Mouse (Mus musculus) adrenal gland, adult (tissue): ENCODE measurements at regions not wholly inside any gene's neighbourhood (a gene's known extent, or its start where the extent isn't known, plus 50 kb on each side); places are given as distances from the start of the nearest gene placed in this dataset.

ENCODE experiments used
- DNase-seq, 2 experiments: peaks; one replicate each; pipeline ENCODE4 v3.0.0; 2022 to 2023; ENCODE audit warnings: low spot score in 1 of 2; ENCODE audit not compliant: inconsistent age in 2 of 2

DNA sequence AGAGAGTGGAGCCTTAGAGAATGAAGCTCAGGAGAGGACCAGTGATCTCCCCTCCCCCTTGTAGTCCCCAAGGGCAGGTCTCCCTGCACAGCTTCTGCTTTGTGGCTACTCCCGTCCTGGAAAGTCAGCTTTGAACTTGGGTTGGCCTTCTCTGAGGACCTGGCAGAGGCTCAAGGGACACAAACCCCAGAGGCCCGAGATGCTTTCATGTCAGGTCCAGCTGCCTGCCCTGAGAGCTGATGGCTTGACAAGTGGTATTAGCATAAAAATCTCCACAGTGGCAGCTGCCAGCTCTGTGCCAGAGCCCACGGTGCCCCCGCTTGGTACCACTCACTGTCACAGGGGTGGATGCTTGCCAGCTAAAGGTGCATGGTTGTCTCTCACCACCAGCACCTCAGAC is 173.8 kb upstream of the Gm4791 start:
- DNase-seq, result no peak

DNA sequence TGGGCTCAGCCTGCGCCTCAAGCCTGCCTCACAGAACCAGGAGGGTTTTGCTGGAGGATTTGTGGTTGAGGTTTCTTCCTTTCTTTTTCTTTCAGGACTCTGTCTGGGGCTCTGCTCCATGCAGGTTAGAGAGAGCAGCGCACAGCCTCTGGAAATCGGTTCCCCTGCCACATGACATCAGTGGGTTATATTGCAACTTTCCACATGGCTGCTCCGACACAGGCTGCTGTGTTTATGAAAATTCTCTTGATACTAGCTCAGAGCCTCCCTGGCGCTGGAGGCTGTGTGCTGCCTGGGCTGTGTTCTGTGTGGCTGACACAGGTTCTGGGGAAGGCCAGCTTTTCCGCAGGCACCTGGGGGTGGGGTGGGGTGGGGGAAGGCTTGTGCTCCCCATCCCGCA is 178.7 kb upstream of the Gm4791 start:
- DNase-seq, result no peak

DNA sequence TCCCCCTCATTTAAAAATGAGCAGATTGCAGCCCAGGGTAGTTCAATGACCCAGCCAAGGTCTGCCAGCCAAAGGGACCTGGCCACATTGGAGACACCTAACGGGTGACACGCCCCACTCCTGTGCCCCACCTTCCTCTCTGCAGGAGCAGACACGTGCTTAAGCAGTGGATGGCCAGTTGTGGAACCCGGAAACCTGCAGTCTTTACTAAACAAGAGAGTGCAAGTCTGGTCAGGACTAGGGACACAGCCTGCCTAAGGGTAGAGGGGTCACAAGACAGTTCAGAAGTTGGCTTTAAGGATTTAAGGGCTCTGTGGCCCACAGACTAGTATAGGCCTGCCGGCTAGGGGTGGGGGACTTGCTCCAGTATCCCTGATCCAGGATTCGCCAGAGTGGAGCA is 179.2 kb upstream of the Gm4791 start:
- DNase-seq, result no peak

DNA sequence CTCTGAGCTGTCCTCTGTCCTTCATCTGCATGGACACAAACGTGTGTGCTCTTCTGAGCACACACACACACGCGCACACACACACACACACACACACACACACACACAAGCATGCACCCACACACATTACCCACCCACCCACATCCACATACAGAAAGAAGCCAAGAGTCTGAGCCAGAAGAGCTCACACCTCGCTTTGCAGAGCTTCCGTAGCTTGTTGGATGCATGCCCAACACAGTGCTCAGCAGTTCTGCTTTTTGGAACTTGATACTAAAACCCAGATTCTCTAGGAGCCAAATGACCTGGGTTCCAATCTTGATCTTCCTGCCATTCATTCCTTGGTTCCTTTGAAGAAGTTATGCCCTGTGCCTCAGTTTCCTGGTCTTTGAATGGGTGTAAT is 182.4 kb upstream of the Gm4791 start:
- DNase-seq, result no peak

DNA sequence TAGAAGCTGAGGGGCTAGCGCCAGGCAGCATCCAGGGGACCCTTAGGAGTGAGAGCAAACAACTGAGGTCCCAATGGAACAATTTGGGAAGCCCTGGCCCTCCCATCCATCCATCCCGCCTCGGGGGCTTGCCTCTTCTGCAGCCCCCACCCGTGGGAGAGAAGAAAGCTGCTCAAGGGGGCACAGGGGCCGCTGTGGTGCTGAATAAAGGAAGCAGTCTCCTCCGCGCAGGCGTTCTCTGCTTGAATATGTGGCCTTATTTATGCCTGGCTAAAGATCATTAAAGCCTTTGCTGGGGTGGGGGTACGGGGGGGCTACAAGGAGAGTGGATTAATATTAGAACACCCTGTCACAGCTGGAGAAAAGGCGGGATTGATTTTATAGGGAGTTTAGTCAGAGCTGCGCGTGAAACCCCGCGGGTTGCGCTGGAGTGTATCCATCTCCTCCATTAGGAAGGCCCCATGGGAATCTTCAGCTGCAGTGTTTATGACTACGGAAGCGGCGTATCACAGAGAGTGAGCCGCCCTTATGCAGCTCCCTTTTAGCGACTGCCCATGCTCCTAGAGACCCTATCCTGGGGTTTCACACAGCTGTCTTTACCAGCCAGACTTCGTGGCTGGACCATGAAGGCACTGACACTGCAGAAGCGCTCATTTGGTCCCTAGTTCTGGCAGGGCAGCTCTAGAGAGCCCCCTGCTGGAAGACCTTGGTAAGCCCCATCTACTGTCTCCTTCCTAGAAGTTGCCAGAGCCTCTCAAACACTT is 183.9 kb upstream of the Gm4791 start:
- DNase-seq, result peak; percentile 34 to 87

DNA sequence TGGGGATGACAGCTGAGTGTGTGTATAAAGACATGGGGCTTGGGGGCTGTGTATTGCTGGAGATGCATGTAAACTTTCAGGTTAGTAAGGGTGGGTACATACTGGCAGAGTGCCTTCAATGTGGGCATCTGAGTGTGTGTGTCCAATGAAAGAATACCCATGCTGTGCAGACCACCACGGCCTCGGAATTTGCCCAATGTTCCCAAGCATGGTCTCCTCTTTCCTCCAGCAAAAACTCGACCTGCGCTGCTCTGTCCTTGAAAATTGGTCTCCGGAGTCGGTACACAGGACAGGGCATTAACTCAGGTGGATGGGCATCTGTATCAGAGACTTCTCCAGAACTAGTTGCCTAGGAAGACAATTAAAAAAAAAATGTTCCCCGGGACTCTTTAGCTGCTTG is 188.3 kb upstream of the Gm4791 start:
- DNase-seq, result no peak

DNA sequence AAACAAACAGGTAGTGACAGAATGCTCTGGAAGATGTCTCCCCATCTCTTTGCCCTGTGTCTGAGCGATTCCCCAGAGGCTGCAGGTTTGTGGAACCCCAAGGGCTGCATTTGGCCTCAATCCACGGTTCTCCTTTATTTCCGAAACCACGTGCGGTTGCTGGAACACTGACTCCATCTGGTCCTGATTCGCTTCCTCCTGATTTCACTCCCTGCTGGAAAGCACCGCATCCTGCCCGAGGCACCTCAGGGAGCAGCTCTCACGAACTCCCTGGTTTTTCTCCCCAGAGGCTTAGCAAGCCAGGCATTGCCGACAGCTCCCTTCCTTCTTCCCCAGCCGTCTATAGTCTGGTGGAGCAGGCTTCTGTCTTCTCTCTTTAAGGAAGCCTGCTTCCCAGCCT is 203.1 kb upstream of the Gm4791 start:
- no peak for DNase-seq

DNA sequence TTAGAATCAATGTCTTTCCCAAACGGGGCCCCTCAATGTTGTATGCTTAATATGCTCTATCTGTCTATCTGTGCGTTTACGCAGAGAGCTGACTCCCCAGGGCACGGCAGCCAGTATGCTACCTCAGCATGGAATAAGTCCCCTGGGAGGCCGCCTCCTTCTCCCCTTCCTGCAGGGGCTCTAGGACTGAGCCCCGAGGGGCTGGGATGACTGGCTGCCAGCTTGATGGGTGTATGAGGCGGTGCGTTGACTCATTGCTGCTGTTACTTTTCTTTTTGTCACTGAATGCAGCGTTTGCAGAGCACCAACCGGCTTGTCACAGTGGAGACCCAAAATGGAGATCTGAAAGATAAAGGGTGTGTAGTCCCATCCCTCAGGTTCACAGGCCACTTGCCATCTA is 209.5 kb upstream of the Gm4791 start:
- no peak for DNase-seq

DNA sequence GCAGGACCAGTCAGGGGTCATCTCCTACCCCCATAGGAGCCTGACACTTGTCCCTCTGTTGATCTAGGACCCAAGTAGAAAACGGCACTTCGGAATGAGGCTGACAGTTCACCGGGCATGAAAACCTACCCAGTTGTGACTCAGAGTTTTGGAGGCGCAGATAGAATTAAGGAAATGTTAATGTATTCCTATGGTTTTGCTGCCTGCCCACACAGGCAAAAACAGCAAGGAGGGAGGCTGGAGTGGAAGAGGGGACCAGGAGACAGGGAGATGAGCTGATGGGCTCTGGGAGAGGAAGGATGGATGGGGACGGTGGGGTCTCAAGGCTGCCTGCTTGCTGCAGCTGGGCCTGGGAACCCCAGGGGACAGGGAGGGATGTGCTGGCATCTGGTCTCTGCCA is 210.1 kb upstream of the Gm4791 start:
- DNase-seq, result no peak

DNA sequence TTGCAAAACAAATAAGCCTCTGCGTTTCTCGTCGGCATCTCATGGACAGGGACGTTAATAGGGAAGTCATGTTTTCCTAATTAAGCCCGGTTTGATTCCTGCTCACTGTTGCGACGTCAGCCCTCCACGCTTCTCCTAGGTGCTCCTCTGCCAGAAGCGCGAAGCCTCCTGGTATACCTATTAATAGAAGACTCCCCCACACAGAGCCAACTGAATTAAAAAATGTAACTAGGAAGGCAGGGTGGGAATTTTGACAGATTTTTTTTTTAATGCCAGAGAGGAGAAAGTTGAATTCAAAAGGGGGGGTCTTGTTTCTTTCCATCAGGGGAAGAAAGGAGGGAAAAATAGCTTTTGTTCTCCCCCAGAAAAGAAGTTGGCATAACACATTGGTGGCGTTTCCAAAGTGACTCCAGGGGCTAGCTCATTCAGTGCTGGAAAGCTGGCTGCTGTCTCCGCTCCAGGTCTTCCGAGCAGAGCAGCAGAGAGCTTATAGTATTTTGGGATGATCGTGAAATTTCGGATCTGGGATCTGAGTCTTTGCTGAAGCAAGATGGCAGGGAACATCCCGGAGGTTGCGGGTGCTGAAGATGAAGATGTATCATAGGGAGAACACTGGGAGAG is 214.1 kb upstream of the Gm4791 start:
- DNase-seq, result no peak

DNA sequence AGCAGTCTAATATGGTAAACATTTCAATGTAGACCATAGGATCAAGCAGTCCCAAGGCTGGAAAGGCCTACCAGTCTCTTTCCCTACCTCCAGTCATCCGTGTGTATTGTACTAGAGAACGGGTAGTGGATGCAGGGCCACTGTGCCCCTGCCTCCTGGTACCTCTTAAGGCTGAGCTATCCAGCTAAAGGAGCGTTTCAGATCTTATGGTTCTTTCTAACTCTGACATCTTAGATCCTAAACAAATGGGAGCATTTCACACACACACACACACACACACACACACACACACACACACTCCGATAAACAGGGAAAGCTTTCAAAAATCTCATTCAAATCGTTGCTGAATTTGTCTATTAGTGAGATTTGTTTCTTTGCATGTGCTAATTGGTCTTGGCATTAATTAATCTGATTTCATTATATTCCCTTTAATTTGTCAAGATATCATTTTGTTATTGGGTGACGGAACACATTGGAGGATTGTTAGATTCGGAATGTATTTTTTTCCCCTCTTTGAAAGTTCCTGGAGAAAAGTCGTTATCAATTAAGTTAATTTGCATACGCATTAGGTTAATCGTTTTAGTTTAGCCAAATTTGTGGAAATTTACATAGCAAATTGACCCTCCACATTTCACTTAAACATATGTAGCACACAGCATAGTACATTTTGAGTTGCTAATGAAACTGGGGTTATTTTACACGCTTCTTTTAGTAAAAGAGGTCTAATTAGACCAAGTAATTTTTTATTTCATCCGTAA is 214.8 kb upstream of the Gm4791 start:
- DNase-seq, result no peak

DNA sequence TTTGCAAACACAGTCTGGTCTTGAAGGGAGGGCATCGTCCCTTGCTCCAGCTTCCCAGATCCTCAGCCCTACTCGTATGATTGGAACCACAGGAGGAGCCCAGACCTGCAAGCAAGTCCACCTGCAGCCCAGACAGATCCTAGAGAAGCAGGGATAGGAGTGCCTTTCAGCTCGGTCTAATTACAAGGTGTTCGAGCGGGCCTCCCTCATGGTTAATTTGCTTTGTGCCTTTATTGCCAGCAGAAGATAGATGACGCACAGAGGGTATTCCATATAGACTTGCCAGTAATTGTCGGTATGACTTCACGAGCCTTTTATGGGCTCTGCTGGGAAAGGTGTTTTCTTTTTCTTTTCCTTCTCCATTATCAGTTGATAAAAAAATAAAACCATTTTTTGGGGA is 216.9 kb upstream of the Gm4791 start:
- DNase-seq, result no peak

DNA sequence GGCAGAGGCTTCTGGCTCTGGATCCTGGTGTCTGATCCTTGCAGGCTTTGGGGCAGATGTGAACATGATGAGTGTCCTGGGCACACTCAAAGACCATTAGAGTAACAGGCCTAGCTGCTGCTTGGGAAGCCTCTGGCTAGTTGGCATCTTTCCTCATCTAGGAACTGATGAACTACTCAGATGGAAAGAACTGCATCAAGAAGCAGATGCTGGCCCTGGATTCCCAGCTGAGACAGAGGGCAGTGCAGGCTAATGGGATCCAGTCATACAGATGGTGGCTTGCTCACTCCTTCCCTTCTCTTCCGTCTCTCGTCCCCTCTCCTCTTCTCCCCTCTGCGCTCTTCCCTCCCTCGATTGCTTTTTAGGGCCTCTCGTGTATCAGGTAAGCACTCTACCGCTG is 219.8 kb upstream of the Gm4791 start:
- DNase-seq, result no peak

DNA sequence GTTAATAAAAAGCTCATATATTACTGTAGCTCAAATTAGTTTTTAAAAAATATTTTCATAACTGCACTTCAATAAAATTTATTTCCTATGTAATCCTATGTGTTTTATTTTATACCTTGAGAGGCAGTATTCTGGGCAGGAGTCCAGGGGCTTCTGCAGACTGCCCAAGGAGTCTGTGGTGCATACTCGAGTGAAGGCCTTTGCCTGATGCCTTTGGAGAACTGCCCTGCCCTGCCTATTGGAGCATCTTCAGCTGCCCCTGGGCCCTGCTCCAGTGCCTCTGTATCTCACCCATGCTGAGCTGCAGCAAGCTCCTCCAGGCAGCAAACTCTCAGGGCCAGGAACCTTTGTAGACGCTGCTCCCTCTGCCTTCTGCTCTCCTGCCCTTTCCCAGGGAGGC is 223.7 kb upstream of the Gm4791 start:
- no peak for DNase-seq

DNA sequence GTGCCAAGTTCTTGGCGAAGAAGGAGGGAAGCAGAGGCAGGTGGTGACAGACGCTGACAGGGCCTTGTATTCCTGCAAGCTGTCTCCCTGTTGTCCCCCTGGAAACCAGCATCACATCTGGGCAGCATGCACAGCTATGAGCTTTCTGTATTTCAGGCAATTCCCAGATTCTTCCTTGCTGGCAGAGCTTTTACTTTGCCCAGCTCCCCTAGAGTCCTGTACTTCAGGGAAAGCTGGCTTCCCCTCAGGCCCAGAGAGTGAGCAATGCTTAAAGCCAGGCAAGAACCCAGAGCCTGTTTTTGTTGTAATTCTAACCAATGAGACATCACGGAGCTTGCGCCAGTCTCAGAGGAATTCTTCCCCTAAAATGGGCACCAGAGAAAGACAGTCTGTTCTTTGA is 238.3 kb upstream of the Gm4791 start:
- no peak for DNase-seq

DNA sequence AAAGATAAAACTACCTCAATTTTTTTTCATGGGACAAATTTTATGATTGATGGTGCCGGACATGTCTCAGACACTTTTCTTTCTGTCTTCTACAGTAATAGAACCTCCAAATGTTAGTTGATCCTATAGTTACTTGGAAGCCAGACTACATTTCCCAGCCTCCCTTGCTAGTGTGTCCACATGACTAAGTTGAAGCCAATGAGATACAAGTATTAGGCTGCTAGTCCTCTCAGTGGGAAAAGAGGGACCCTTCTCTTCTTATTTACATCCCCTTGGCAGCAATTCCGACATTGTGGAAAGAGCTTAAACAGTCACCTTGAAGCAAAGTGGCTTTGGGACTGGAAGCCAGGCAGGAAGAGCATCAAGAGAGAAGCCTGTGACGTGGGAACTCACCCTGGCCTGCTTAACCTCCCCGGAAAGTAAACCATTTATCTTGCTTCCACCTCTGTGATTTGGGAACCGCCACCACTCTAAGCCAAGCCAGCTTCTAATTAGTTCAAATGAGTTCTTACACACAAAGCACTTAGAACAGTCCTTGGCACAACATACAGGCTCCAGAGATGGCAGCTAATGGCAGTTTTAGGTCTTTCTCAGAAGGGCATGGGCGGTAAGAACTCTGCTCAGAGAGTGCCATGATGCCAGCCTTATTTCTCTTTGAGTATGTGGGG is 241.4 kb upstream of the Gm4791 start:
- no peak for DNase-seq

DNA sequence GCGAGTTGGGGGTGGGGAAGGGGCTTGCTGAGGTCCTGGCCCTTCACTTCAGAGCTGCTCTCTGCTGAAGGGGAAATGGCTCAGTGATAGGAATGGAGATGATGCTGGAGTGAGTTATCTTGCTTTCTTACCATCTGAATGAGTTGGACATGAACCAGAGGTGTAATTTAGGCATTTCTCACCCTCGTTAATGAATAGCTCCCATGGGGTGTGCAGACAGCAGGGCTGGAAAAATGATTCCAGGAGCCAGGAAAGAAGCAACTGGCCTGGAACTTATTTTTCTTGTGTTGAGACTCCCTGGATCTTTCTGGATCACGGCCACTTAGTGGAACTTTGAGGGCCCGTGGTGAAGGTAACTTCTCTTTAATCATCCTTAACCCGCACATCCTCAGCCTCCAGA is 246.6 kb upstream of the Gm4791 start:
- no peak for DNase-seq

DNA sequence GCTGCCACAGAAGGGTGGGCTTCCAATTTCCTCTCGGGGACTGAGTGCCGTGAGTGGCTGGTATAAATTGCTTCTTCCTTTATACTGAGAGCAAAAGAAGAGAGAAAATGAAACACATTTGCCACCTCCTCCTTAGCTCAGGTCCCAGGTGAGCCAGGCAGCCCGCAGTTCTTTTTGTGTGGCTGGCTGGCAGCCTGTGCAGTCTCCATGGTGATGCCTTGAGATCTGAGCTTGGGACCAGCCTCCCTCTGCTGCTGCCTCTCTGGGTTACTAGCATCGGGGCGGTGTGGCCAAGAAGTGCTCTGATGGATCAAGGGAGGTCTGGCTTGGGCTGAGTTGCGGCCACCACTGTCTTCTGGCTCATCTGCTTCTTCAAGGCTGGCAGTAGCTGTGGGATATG is 249.1 kb upstream of the Gm4791 start:
- no peak for DNase-seq

DNA sequence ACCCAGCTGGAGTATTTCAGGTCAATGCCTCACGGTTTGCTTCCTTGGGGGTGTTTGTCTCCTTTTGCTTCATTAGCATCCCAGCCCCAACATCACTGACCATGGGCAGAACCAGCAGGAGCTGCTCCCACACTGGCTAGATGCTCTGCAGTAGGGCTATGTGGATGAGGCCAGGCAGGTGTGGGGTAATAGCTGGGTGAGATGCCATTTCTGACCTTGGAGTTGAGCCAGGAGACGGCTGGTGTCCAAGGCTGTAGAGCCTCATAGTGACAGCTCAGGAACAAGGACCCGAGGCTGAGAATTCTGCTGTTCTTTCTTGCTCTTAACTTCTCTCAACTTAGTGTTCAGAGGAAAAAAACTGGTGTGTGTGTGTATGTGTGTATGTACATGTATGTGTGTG is 252.3 kb upstream of the Gm4791 start:
- peak; percentile 35 to 72 for DNase-seq

DNA sequence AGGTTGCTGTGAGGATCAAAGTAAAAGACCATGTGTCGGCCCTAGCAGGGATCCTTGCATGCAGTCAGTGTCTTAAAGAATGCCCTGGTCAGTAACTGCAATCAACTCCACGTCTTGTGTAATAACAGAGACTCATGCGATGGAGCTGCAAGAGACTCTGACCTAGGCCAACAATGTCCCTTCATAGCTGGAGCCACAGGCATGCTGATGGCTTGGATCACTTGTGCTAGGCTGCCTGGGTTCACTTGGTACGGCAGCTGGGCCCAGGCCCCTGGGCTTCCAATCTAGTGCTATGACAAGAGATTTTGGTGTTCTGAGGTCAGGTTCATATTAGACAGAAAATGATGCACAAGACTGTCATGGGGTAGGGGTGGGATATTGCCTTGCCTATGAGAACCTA is 258.0 kb upstream of the Gm4791 start:
- no peak for DNase-seq

DNA sequence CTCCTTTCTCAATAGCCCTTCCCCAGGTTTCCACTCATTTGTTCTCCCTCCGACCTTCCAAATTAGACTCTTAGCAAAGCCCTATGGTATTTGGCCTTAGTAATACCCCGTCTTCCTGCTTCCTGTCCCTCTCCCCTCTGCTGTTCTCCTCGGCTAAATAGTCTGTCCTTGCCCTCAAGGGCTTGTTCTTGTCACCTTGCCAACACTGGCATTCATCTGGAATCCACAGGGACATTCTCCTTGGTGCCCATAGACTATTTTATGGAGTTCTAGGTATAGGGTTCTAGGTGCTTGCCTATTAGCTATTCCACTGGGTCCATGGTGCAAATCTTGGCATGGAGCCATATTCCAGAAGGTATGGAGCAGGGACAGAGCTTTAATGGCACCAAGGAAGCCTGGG is 259.2 kb upstream of the Gm4791 start:
- DNase-seq, result peak; percentile 63 to 77

DNA sequence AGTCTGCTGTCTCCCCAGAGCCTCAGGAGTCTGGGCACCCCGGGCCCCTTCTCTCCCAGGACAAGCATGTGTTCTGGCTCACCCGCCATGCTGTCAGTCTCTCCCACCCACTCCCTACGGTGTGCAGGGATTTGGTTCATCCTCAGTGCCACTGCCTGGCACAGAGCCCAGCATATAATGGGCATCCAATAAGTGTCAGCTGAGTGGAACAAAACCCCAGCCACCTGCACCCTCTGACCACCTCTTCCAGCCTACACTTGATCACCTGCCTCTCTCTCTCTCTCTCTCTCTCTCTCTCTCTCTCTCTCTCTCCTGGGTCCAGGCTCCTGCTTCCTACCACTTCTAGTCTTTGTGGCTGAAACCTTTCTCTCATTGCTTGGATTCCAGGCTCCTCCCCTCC is 259.9 kb upstream of the Gm4791 start:
- peak; percentile 15 to 45 for DNase-seq
